Mouse (Mus musculus) stomach, embryonic 14.5 days (tissue): Measurements from ENCODE around the gene Hecw2. TPM values are rescaled to one million over a fixed set of nuclear protein-coding genes. Genes with fewer than 3 reads are reported as not detected.

ENCODE experiments used
- ATAC-seq: fragments of 200-750 bp; cut with Nextera tagmentation; 2 replicates; pipeline ENCODE4 v1.8.0; 2017; ENCODE audit warnings: low read depth, moderate TSS enrichment; ENCODE audit not compliant: insufficient number of reproducible peaks, insufficient read depth, low FRiP score
- H3K27ac ChIP-seq: fragments of 300-500 bp; sonication (generic); 2 replicates; pipeline ENCODE4 v1.5.1; 2014; ENCODE audit warnings: mild to moderate bottlenecking, low read length, moderate library complexity, mixed read lengths
- H3K27me3 ChIP-seq: fragments of 300-500 bp; sonication (generic); 2 replicates; pipeline ENCODE4 v1.6.1; 2014; ENCODE audit warnings: low read length, control low read depth, mixed read lengths; ENCODE audit not compliant: control insufficient read depth, insufficient read depth
- H3K36me3 ChIP-seq: fragments of 300-500 bp; sonication (generic); 2 replicates; pipeline ENCODE4 v1.6.1; 2014; ENCODE audit warnings: mild to moderate bottlenecking, control low read depth, low read length, moderate library complexity, mixed read lengths; ENCODE audit not compliant: control insufficient read depth, insufficient read depth
- H3K4me1 ChIP-seq: fragments of 300-500 bp; sonication (generic); 2 replicates; pipeline ENCODE4 v1.6.1; 2014; ENCODE audit warnings: low read length, control low read depth, mixed read lengths; ENCODE audit not compliant: control insufficient read depth, insufficient read depth
- H3K4me2 ChIP-seq: fragments of 300-500 bp; sonication (generic); replicated peaks from 2 replicates; pipeline ENCODE4 v1.6.1; 2014; ENCODE audit warnings: low read depth, low read length, control low read depth
- H3K4me3 ChIP-seq: fragments of 300-500 bp; sonication (generic); 2 replicates; pipeline ENCODE4 v1.5.1; 2014; ENCODE audit warnings: low read depth, low read length, control low read depth
- H3K9ac ChIP-seq: fragments of 300-500 bp; sonication (generic); replicated peaks from 2 replicates; pipeline ENCODE4 v1.6.1; 2014; ENCODE audit warnings: low read depth, mild to moderate bottlenecking, control low read depth, low read length, moderate library complexity, mixed read lengths
- H3K9me3 ChIP-seq: fragments of 300-500 bp; sonication (generic); 2 replicates; pipeline ENCODE4 v1.6.1; 2016; ENCODE audit warnings: low read depth, low read length, control low read depth; ENCODE audit not compliant: control insufficient read depth
- WGBS: fragments of 180-500 bp; shearing (Covaris S2); extraction: QIAGEN DNeasy Blood & Tissue Kit; methylation state at CpG from one replicate; pipeline ENCODE4 v1.1.7; 2014; 5-methylcytosine and 5-hydroxymethylcytosine counted together
- polyA plus RNA-seq: library from polyadenylated mRNA; unstranded; fragments of >200 nt; fragmentation: Nextera tagmentation; extraction: Ambion mirVana; gene quantifications from 2 replicates; pipeline ENCODE4 v1.2.1, GENCODE M21; 2014

Hecw2 gene
- polyA plus RNA-seq, 1 experiment from 2014 or later, result 2.9 TPM

- Histone ChIP-seq H3K9ac (no peak overlapping the region), H3K27ac (no peak overlapping the region), H3K4me1 (no peaks in the 10 kb centered on the region), H3K4me3 (no peak overlapping the region), H3K9me3 (no peaks in the 10 kb centered on the region), H3K27me3 (no peaks in the 10 kb centered on the region), H3K36me3 (no peaks in the 10 kb centered on the region), H3K4me2 (no peak overlapping the region)
- 50% methylated on average over 2 of the region's 2 CpGs for WGBS
- ATAC-seq, result no peak
These were observed 155.9 kb downstream of the Hecw2 start for GRCm38 (mm10) chr1:54039062-54039461.

GRCm38 (mm10) chr1:54017686-54018085 lies 177.3 kb downstream of the Hecw2 start:
- Histone ChIP-seq H3K4me3 (no peak overlapping the region), H3K9ac (no peak overlapping the region), H3K4me2 (no peak overlapping the region), H3K4me1 (no peaks in the 10 kb centered on the region), H3K36me3 (no peaks in the 10 kb centered on the region), H3K9me3 (no peaks in the 10 kb centered on the region), H3K27me3 (no peaks in the 10 kb centered on the region), H3K27ac (no peak overlapping the region)
- 58% methylated on average over 2 of the region's 2 CpGs for WGBS
- ATAC-seq, result no peak

- H3K27ac ChIP-seq, result no peak overlapping the region
These were observed 179.2 kb downstream of the Hecw2 start for GRCm38 (mm10) chr1:54015739-54016138.

GRCm38 (mm10) chr1:54012414-54012813 lies 182.6 kb downstream of the Hecw2 start:
- no peak overlapping the region for H3K4me2 ChIP-seq
- no peaks in the 10 kb centered on the region for H3K27me3 ChIP-seq
- WGBS, result 79% methylated on average over 3 of the region's 3 CpGs
- H3K4me1 ChIP-seq, result no peaks in the 10 kb centered on the region
- no peak overlapping the region for H3K9ac ChIP-seq
- H3K36me3 ChIP-seq, result no peaks in the 10 kb centered on the region
- H3K27ac ChIP-seq, result no peak overlapping the region
- H3K4me3 ChIP-seq, result no peak overlapping the region
- no peaks in the 10 kb centered on the region for H3K9me3 ChIP-seq
- ATAC-seq, result no peak

More at GRCm38 (mm10) chr1:54015739-54016138, 179.2 kb downstream of the Hecw2 start:
- H3K4me3 ChIP-seq, result no peak overlapping the region
- no peak for ATAC-seq
- 63% methylated on average over 4 of the region's 4 CpGs for WGBS
- H3K9me3 ChIP-seq, result no peaks in the 10 kb centered on the region
- H3K4me2 ChIP-seq, result no peak overlapping the region
- no peaks in the 10 kb centered on the region for H3K27me3 ChIP-seq
- no peak overlapping the region for H3K9ac ChIP-seq
- no peaks in the 10 kb centered on the region for H3K4me1 ChIP-seq
- H3K36me3 ChIP-seq, result no peaks in the 10 kb centered on the region

DNA sequence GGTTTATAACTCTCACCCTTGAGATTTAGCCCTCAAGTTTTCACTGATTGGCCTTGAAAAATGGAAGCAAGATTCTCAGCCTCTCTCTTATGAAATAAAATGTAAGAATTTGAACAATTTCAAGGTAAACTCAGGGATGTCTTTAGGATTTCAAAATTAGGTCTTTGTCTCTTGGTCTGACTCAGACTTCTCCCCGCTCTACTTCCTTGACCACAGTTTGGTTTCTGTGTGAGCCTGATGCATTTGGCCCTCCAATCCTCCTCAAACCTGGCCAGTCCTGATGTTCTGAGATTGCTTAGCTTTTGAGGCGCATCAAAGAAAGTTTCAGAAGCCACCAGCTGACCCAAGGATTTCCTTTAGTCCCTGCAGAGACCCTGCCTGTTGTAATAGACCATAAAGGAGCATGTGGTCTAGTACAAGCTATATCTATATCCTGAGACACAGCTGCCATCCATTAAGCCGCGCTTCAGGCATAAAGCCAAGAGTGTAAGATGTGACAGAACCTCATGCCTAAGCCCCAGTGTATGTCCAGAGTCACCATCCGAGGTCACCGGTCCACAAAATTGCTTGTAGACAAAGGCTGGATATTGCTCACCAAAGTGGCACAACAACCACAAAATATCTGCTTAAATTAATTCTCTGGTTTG lies 185.4 kb downstream of the Hecw2 start:
- 87% methylated on average over 6 of the region's 6 CpGs for WGBS
- Histone ChIP-seq H3K4me2 (no peak overlapping the region), H3K9me3 (no peaks in the 10 kb centered on the region), H3K4me3 (no peak overlapping the region), H3K36me3 (no peaks in the 10 kb centered on the region), H3K4me1 (no peaks in the 10 kb centered on the region), H3K9ac (no peak overlapping the region), H3K27me3 (no peaks in the 10 kb centered on the region), H3K27ac (no peak overlapping the region)
- no peak for ATAC-seq

DNA sequence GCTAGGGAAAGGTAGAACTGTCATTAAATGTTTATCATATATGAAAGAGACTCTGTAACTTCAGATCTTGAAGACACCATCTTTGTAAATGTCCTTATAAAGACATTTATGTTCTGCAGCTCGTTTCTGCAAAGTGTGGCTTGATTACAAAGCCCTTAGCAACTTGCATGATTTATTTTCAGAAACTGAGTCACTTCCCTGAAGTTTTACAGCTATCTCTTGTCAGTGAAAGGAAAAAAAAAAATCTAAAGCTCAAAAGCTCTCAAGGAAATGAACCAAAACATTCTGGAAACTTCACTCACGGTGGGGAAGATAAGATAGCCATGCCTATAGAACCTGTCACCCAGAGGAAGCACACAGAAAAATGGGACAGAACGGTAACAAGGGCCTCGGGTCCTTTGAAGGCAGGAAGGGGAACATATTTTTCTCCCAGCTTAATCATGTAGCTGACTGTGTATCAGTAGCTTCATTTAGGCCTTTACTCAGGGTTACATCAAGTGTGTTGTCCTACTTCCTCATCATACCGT lies 189.0 kb downstream of the Hecw2 start:
- Histone ChIP-seq H3K27ac (no peak overlapping the region), H3K36me3 (no peaks in the 10 kb centered on the region), H3K4me3 (no peak overlapping the region), H3K9ac (no peak overlapping the region), H3K9me3 (no peaks in the 10 kb centered on the region), H3K27me3 (no peaks in the 10 kb centered on the region), H3K4me2 (no peak overlapping the region), H3K4me1 (no peaks in the 10 kb centered on the region)
- no peak for ATAC-seq
- 30% methylated on average over 5 of the region's 5 CpGs for WGBS

DNA sequence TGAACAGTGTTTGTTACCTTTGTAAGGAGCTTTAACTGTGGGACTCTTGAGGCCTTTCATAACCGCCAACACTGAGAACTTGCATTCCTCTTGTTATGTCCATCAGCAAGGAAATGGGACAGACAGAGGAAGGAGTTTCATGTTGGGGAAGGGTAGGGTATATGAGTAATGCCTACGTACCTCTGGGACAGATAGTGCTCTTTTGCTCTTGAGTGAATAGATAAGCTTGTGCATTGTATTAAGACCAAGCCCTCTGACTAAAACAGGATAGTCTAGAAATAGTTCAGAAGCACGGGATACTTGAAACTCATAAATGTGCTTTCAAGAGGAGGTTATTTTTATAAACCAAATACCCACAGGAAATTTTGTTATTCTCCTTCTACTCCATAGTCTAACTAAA lies 191.7 kb downstream of the Hecw2 start:
- WGBS, result 68% methylated on average over 3 of the region's 3 CpGs

GRCm38 (mm10) chr1:54002077-54002476 lies 192.9 kb downstream of the Hecw2 start:
- no peak overlapping the region for H3K9ac ChIP-seq
- WGBS, result 78% methylated on average over 2 of the region's 2 CpGs
- H3K27me3 ChIP-seq, result no peaks in the 10 kb centered on the region
- ATAC-seq, result no peak
- no peak overlapping the region for H3K4me3 ChIP-seq
- H3K27ac ChIP-seq, result no peak overlapping the region
- no peaks in the 10 kb centered on the region for H3K4me1 ChIP-seq
- H3K4me2 ChIP-seq, result no peak overlapping the region
- no peaks in the 10 kb centered on the region for H3K36me3 ChIP-seq
- no peaks in the 10 kb centered on the region for H3K9me3 ChIP-seq

More for the DNA sequence above, 191.7 kb downstream of the Hecw2 start:
- Histone ChIP-seq H3K27me3 (no peaks in the 10 kb centered on the region), H3K36me3 (no peaks in the 10 kb centered on the region), H3K9me3 (no peaks in the 10 kb centered on the region), H3K27ac (no peak overlapping the region), H3K4me2 (no peak overlapping the region), H3K4me3 (no peak overlapping the region), H3K9ac (no peak overlapping the region), H3K4me1 (no peaks in the 10 kb centered on the region)
- no peak for ATAC-seq

GRCm38 (mm10) chr1:53997239-53997638 lies 197.7 kb downstream of the Hecw2 start:
- ATAC-seq, result no peak
- no peaks in the 10 kb centered on the region for H3K9me3 ChIP-seq
- 95% methylated on average over 1 of the region's 1 CpGs for WGBS

More at GRCm38 (mm10) chr1:53997239-53997638, 197.7 kb downstream of the Hecw2 start:
- Histone ChIP-seq H3K4me1 (no peaks in the 10 kb centered on the region), H3K27ac (no peak overlapping the region), H3K4me3 (no peak overlapping the region), H3K4me2 (no peak overlapping the region), H3K9ac (no peak overlapping the region), H3K27me3 (no peaks in the 10 kb centered on the region), H3K36me3 (no peaks in the 10 kb centered on the region)
